Mouse (Mus musculus) kidney, adult 18-20 months (tissue): ENCODE measurements around the gene Hba-x.
"Not testable (repeated sequence)": the region's sequence is repeated elsewhere in the genome, so short reads cannot be mapped to it uniquely, and the experiment has no call there.

Experiments used
- DNase-seq: peaks from one replicate; pipeline ENCODE4 v3.0.0; 2021

Gene Hba-x

DNA sequence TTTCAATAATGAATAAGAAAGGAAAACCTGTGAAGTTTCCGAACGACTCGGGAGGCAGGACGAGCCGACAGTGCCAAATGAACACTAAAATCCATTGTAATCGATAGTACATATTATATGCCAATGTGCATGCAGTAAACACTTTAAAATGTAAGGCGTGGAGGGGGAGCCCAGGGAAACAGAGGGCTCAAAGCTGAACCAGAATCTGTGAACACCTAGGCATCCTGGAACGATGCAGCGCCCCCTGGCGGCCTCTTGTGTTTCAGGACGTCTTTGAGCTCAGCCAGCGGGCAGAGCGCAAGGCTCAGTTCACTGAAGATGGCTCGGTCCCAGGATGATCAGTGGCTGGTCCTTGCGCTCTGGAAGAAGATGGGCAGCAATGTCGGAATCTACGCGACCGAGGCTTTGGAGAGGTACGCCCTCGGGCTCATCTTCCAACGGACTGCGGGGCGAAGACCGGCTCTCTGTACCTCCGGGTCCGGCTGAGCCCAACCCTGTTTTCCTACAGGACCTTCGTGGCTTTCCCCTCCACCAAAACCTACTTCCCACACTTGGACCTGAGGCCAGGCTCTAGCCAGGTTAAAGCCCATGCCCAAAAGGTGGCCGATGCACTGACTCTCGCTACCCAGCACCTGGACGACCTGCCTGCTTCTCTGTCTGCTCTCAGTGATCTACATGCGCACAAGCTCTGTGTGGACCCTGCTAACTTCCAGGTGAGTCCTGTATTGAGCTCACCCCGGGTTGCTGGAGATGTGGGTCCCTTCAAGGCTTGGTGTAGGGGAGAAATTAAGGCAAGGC is 10.7 kb downstream of the Hba-x start, which contains the start of gene Hbq1b:
Gene Hbq1b (plus strand): TSS at position 271 of the 798 bp plus-strand sequence.
- peak; percentile 87 for DNase-seq

DNA sequence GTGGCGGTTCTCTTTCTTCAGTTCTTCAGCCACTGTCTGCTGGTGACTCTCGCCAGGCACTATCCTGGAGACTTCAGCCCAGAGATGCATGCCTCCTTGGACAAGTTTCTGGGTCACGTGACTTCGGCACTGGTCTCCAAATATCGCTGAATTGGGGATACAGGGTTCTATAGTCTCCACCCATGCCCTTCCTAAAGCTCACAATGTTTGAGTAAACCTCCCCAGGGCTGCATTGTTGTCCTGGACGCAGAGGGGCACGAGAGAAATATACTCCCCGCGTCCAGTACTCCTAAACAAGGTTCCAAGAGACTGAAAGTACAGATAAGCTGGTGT is 11.3 kb downstream of the Hba-x start:
- no peak for DNase-seq

- DNase-seq = not testable (repeated sequence)
These were observed 16.6 kb downstream of the Hba-x start for GRCm38 (mm10) chr11:32292819-32293218.

DNA sequence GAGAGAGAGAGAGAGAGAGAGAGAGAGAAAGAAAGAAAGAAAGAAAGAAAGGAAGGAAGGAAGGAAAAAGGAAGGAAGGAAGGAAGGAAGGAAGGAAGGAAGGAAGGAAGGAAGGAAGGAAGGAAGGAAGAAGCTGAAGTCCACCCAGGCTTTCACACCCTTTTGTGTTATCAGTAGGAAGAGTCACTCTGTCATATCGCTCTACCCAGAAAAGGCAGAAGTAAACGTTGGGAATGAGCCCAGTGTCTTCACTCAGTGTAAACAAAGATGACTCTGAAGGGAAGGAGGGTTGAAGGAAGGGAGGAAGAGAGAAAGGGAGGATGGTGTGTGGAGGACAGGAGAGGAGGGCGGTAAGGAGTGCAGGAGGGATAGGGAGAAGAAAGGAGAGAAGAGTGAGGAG is 17.3 kb downstream of the Hba-x start:
- DNase-seq = not testable (repeated sequence)

GRCm38 (mm10) chr11:32296203-32296602 is 20.0 kb downstream of the Hba-x start, which contains the start of gene Hba-a2:
Gene Hba-a2, plus strand, starts transcription at chr11:32296489.
- DNase-seq = not testable (repeated sequence)

DNA sequence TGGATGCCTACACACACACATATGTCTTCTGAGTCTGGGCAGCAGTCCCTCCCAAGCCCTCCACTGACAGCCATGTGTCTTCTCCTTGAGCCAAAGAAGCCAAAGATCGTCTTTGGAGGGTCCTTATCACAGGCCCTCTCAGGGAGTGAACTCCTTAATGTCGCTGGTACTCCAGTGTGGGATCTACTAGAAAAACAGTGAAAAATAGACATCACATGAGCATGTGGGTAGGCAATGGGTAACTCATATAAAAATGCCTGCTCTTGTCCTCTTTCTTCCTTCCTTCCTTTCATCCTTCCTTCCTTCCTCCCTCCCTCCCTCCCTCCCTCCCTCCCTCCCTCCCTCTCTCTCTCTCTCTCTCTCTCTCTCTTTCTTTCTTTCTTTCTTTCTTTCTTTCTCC is 21.2 kb downstream of the Hba-x start:
- DNase-seq = not testable (repeated sequence)

GRCm38 (mm10) chr11:32297866-32298531 is 21.8 kb downstream of the Hba-x start:
- no peak for DNase-seq

GRCm38 (mm10) chr11:32298532-32298918 is 22.3 kb downstream of the Hba-x start:
- DNase-seq = no peak

DNA sequence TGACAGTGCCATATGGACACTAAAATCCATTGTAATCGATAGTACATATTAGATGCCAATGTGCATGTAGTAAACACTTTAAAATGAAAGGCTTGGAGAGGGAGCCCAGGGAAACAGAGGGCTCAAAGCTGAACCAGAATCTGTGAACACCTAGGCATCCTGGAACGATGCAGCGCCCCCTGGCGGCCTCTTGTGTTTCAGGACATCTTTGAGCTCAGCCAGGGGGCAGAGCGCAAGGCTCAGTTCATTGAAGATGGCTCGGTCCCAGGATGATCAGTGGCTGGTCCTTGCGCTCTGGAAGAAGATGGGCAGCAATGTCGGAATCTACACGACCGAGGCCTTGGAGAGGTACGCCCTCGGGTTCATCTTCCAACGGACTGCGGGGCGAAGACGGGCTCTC is 23.7 kb downstream of the Hba-x start, which contains the start of gene Hbq1a:
Gene Hbq1a (plus strand): TSS at position 205 of the 400 bp plus-strand sequence.
- peak; percentile 69 for DNase-seq

- DNase-seq = no peak
These were observed 24.4 kb downstream of the Hba-x start for GRCm38 (mm10) chr11:32300279-32301267.

GRCm38 (mm10) chr11:32301506-32301905 is 25.3 kb downstream of the Hba-x start:
- no peak for DNase-seq

DNA sequence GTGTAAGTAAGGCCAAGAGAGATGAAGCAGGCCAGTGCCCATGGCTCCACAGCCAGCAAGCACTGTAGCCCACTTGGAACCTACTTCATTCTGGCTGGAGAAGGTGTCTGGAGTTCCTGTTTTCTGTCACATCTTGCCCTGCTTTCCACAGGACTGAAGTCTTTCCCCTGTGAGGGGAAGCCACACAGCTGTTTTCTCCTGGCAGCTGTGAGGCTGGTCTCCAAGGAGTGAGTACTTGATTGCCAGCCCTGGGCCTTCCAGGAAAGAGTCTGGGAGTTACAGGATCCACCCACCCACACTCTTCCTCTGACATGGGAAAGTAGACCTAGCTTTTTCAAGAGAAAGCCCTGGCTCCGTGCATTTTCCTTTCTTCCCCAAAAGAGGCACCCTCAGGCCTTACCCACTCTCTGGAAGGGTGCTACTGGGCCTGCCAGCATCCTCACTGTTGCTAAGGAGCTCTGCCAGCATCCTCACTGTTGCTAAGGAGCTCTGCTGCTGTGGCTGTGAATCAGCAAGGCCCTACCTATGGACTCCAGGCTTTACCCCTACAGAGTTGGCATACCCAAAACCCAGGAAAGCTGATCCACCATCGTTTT is 26.7 kb downstream of the Hba-x start:
- no peak for DNase-seq

DNA sequence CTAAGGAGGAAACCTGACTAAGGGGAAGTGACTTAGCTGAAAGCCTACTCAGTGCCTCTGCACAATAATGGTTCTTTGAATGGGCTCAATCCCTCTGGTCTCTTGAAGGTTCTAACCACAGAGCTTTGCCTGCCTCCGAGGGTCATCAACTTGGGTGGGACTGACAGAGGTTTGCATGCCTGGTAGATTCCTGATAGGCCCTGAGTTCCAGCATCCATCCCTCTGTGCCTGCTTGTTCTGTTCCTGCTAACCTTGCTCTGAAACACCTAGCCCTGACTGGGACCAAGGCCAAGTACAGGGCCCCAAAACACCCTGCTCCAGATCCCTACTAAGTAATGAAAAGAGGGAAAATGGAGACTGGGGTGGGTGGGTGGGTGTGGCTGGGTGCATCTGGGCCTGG is 27.3 kb downstream of the Hba-x start:
- DNase-seq = no peak

- no peak for DNase-seq
These were observed 30.8 kb downstream of the Hba-x start for GRCm38 (mm10) chr11:32307006-32307405.

DNA sequence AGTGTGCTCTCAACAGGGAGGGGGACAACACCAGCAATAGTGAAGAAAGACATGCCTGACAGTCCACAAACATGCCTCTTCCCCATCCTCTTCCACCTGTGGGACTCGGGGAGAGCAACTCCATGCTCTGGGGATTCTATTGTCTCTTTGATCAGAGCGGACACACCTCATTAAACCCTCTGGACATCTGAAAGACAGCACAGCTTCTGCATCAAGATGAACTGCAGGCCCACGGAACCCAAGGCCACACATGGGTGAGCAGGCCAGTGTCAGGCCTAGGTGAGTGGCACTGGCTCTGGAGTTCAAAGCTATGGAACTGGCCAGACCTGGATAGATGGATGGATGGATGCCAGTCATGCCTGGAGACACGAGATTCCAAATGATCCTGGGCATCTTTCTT is 33.2 kb downstream of the Hba-x start:
- no peak for DNase-seq

DNA sequence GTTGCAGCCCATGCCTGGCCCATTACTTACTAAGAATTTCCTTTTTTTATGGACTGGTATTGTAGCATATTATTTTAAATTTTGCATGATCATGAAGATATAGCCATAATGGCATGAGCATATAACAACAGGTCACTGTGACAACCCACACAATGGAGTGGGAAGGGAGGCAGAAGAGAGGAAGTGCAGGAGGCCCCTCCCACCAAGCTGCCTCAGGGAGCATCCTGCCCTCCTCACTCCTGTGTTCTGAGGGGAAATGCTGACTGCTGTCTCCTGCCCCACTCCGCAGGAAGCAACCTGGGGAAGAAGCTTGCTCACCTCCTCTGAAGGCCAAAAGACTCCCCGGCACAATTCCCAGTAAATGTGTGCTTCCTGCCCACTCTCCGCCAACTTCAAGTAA is 33.7 kb downstream of the Hba-x start:
- no peak for DNase-seq

GRCm38 (mm10) chr11:32316009-32316408 is 39.8 kb downstream of the Hba-x start:
- DNase-seq = no peak

GRCm38 (mm10) chr11:32320507-32321195 is 44.5 kb downstream of the Hba-x start:
- DNase-seq = no peak

DNA sequence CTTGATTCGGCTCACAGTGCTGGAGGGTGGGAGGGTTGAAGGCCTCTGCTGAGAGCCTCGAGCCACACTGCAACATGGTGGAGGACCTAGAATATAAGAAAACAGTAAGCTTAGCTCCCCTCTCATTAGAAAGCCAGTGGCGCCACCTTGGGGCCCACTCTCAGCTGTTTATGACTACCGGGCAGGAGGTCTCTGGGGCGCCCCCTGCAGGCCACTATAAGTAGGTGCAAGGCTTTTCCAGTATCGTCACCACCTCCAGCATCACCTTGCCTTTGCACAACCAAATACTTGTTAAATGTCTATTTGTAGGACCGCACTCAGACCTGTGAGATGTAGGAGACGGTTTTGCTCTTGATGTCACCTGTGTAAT is 45.0 kb downstream of the Hba-x start:
- DNase-seq = peak; percentile 54

- DNase-seq = peak; percentile 90
These were observed 48.4 kb downstream of the Hba-x start for GRCm38 (mm10) chr11:32324609-32325008.
